Mouse (Mus musculus): ENCODE measurements around the gene Ildr1. TPM values are rescaled to one million over a fixed set of nuclear protein-coding genes. Genes with fewer than 3 reads are reported as not detected.

Ildr1 gene
- total RNA-seq, 1 experiment from 2014 or later, result not detected

DNA sequence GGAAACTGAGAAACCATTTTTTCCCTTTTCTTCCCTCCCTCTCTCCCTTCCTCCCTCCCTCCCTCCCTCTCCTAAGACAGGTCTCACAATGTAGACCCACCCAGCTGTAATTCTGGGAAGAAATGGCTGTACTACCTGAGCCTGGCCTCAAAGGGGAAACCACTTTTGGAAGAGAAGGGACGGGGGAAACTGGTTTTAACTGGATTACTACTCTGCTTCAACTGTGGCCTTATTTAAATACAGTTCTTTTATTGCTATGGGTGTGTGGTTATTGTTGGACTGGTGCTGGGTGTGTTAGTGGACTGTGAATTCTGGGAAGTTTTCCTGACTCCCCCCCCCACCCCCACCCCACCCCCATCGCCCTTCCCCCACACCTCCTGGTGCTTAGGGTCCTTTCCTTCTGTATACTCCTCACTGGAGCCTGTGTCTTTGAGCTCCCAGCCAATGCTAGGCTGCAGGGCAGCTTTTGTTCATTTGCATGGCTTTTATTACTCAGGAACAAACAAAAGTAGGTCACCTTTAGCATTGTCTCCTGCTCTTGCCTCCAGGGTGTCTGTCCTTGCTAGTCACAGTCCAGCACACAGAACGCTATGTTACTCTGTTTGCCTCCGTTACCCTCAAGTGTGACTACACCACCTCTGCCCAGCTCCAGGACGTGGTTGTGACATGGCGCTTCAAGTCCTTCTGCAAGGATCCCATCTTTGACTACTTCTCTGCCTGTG, 14.1 kb downstream of the Ildr1 start:
- no peak for DNase-seq

DNA sequence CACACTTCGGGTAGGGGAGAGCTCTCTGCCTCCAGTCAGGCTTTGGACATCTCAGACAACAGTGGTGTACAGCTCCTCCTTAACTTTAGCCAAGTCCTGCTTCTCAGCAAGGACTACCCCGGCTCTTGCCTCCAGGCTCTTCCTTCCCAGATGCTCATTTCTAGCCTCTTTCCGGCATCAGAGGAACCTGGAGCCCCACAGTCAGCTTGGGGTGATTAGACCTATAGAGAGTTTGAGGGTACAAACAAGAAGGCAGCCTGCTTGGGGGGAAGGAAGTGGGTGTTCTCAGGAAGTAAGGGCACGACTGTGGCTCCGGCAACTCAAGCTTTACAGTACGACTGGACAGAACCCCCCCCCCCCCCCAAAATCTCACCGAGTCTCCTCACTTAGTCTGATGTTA, 15.0 kb downstream of the Ildr1 start:
- no peak for DNase-seq

DNA sequence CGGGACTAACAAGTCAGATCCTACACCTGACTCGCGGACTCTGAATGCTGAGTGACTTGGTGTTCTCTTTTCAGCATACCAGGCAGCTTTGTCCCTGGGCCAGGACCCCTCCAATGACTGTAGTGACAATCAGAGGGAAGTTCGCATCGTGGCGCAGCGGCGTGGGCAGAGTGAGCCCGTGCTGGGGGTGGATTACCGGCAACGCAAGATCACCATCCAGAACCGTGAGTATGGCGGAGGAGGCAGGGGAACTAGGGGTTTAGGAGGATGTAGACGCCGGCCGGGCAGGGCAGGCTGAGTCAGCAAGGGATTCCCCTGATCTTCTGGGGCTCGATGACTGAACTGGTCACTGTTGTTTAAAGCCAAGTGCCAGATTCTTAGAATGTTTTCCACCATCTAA, 15.6 kb downstream of the Ildr1 start:
- DNase-seq, result no peak

DNA sequence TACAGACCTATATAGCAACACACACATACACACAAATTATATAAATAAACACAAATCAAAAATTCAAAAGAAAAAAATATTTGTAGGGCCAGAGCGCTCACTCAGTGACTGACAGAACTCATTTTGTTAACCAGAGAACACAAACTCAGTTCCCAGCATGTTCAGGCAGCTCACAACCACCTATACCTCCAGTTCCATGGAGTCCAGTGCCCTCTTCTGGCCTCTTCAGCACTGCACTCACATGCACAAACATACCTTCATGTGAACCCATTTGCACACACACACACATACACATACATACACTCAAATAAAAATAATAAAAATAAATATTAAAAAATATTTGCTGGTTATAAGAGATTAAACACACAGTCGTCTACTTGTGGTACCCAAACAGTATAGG, 17.0 kb downstream of the Ildr1 start:
- no peak for DNase-seq

DNA sequence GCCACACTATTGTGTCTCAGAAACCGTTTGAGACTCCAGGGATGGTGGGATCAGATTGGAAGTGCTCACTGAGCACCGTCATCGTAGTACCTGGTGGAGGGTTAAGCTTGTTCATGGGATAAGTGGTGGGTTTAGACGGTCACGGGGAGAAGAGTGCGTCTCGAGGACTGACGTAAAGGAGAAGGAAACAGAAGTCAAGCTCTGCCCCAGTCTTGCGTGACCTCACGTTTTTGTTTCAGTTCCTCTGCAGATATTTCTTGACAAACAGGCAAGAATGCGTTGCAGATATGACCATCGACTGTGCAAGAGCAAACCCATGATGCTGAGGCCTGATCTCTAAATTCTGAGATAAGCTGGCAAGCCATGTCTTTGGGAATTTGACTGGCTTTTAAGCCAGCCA, 18.0 kb downstream of the Ildr1 start:
- no peak for DNase-seq

DNA sequence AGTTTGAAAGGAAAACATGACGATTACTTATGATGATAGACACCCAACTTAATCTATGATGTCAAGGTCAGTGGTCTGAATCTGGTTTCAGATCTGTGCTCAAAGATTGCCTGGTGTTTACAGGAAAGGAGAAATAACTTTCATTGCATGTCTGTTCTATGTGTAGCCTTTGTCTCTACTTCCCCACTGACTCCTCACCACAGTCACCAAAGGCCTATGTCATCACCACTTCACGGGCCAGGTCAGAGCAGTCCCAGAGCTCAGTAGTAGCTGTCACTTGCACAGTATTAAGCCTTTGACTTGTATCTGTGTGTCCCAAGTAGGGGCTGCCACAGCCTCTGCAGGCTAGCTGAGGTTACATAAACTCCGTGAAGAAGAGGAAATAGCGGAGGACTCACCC, 23.7 kb downstream of the Ildr1 start:
- no peak for DNase-seq

DNA sequence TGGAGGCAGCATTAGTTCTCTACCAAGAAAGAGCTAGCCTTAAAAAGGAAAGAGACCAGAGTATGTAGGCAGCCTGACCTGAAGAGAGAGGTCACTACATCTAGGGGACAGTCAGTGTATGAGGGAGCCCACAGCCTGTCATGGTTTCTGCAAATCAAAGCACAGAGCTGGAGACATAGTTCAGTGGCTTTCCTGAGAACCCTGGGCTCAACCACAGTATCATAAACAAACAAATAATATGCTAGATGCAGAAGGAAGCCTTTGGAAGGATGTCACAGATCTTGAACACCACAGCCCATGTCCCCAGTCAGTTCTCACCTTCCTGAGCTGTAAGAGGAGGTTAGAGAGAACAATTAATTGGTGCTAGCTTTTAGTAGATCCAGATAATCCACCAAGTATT, 24.9 kb downstream of the Ildr1 start:
- DNase-seq, result no peak

DNA sequence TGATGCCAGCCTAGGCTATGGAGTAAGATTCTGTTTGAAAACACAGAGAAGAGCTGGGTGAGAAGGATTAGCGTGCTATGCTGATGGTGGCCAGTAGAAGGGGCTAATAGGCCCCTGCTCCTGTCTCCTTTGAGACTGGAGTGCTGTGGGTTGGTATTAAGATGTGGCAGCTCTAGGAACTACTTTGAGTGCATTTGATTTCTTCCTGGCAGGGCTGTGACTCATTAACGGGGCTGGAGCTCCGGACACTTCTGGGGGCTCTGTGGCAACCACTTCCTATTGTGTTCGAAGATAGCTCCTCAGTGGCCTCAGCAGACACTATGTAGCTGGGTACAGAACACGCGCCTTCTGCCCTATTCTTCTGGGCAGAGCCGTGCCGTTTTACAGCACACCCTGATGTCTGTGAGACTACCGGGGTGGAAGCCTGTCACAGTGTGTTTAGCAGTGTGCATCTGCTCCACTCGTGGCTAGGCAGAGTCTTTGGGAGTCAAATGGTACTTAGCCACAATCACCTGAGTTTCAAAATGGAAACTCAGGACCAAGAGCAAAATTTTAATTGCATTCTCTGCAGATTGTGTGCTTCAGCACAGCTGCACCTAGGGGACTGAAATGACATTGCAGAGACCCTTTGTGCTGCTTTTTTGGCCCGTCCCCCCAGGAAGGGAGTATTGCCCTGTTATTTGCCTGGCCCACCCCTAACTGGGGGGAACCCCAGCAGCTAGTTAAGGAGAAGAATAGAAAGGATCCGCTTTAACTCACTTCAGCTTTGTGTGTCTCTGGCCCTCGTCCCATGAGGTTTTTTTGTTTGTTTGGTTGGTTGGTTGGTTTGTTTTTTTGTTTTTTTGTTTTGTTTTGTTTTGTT, 26.6 kb downstream of the Ildr1 start:
- no peak for DNase-seq

DNA sequence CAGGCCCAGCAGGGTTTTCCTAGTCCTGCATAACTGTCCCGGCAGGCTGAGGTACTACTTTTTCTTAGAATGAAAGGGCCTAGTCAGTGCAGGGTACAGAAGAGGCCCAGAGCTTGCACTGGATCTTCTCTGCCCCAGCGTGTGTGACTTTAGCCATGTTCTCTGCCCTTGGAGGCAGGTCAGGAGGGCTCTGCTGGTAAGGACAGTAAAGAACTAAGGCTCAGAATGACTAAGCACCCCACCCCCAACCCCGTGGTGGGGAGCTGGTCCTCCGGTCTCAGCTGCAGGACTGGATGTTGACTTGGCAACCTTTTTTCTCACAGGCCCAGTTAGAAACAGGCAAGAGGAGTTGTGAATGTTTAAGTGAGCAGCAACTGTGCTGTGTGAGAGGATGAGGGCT, 29.0 kb downstream of the Ildr1 start:
- DNase-seq, result no peak

DNA sequence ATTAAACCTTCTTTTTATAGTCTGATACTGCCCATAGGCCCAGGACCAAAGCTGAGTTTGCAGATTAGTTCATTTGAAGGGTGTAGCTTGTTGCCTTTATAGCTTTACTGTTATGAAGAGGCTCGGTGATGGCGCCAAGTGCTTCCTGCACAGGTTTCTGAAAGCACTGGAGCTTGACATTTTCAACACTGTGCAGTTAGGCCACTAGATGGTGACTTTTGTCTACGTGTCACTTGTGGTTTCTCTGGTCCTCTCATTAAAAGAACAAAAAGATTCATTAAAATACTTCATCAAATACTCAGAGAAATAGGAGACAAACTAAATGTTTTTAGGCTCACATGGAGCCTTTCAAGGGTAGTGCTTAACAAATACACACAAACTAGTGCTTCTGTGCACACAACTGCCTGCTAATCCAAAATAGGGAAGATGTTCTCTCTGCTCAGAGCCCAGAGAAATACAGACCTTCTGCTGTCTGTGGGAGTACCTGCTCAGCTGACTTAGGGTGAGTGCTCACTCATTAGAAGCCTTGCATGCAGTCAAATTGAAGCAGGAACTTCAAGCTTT, 30.2 kb downstream of the Ildr1 start:
- DNase-seq, result no peak

DNA sequence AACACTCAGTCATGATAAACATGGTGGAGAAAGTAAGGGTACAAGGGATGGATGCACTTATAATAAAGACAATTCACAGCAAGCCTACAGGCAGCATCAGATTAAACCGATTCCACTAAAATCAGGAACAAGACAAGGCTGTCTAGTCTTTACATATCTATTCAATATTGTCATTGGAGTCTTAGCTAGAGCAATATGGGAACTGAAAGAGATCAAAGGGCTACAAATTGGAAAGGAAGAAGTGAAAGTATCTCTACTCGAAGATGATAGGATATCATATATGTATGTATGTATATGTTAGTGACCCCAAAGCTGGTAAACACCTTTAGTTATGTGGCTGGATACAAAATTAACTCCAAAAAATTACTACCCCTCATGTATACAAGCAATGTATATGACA, 35.2 kb downstream of the Ildr1 start:
- DNase-seq, result no peak

DNA sequence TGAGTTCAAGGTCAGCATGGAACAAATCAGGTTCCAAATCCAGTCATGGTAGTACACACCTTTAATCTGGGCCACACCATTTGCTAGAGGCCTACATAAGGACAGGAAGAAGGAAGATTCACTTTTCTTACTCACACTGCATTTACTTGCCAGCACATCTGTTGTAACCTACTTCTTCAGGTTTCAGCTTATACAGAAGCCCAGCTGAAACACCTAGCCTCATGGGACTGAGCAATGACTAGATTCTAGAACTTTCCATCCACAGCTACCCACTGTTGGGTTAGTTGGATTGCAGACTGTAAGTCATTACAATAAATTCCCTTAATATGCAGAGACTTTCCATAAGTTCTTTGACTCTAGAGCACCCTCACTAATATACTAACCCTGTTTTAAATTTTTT, 38.8 kb downstream of the Ildr1 start:
- DNase-seq, result no peak

DNA sequence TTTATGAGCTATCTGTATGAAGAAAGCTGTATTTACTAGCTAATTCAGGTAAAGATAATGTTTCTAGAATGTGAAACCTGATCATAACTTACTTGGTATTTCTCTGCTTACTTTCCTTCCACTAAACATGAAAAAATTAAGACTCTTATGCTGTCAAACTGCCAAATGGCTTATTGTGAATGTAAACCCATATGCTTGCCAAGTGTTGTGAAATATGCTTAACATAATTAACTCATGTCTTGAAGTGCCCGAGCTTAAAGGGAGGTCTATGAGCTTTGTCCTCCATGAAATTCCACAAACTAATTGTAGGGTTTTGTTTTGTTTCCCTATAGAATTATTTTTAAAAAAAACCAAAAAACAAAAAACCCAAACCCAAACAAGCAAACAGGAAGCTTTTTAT, 40.0 kb downstream of the Ildr1 start:
- no peak for DNase-seq

DNA sequence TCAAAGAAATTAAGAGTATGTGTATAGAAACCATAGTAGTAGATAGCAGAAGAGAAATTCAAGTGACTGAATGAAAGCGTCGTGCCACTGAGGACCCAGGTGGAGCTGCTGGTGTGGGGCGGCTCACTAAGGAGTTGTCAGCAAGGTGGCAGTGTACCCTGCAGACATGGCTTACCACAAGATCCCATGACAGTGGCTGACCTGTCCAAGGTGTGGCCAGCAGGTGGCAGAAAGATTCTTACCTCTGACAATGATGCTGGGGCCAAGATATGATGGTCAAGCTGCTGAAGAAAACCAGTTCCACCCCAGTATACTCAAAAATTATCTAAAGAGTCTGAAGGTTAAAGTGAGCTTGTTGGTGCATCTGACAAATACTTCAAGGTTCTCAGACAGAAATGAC, 41.6 kb downstream of the Ildr1 start:
- DNase-seq, result no peak

DNA sequence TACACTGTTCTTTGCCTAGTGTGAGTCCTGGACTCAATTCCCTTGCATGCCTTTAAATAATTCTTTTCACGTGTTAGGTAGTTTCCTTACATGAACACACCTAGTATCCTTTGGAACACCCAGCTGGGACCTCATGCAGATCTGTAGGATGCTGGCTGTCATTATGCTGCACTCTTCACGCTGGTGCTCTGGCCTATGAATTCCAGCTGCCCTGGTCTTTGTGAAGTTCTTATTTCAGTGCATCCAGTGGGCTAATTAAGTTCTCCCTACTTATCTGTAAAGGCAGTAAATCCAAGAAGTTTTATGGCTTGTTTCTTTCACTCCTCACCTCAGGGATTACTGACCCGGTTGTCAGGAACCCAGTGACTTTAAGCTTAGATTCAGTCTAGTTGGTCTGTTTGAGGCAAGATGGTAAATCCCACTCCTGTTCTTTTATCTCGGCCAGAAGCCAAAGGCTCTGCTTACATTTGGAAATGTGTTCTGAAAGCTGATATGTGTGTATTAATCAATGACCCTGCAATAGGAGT, 45.7 kb downstream of the Ildr1 start:
- DNase-seq, result no peak

DNA sequence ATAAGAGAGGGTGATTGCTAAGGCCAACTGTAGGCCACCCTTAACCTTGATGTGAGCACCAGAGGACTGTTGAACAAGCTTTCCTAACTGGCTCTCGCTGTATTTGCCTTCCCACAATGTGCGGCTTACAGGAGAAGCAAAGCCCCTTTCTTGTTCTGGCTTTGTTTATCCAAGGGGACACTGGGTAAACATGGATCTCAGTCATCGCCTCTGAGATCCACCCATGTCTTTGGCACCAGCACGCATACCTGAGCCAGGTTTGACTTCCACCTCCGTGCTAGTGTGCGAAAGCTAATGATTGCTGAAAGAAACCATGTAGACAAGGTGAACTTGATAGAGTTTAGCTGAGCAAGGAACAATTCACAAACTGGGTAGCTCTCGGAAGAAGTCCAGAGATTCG, 49.8 kb downstream of the Ildr1 start:
- no peak for DNase-seq

DNA sequence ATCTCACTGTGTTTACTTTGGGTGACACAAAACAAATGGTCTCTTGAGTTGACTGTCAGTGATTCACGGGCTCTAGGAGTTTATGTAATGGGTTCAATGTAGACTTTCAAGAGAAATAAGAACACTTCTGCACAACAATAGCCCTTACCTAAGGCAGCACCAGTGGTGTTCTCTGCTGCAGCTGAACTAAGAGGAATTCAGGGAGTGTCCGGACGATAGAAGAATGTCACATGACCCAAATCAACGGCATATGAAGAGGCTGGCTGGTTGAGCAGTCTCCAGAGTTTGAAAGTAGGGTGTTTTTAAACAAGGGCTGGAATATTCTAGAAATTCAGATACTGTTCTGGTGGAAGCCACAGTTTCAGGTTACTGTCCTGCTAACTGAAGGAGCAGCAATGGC, 53.3 kb downstream of the Ildr1 start:
- DNase-seq, result no peak

DNA sequence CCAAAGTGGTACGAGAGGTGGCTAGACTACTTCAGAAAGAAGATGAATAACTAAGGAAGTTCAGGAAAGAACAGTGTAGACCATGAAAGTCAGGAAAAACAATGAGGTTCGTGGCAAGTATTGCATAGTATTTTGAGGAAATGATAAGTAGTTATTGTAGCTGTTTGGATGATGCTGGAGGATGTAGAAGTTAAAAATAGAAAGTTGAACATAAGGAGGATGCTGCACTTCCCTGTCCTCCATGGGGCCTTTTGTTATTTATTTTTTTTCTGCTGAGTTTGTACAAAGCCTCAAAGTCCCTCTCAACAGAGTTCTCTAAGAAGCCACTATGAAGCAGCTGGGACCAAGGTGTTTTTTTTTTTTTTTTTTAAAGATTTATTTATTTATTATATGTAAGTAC, 54.0 kb downstream of the Ildr1 start:
- DNase-seq, result no peak

DNA sequence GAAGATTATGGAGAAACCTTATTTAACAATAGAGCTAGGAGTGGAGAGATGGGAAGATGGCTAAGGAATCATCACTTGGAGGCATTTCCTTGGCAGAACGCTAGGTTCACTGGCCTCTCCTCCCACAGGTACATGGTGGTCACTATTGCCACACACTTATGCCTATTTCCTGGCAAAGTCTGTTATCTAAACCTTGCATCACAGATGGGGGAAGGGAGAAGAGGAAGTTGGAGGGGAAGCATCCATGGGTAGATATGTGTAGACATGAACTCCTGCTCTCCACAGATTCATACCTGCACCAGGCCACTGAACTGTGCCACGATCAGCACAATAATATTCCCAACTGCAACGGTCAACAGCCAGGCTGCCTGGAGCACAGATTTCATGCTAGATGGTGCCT, 58.2 kb downstream of the Ildr1 start:
- no peak for DNase-seq

DNA sequence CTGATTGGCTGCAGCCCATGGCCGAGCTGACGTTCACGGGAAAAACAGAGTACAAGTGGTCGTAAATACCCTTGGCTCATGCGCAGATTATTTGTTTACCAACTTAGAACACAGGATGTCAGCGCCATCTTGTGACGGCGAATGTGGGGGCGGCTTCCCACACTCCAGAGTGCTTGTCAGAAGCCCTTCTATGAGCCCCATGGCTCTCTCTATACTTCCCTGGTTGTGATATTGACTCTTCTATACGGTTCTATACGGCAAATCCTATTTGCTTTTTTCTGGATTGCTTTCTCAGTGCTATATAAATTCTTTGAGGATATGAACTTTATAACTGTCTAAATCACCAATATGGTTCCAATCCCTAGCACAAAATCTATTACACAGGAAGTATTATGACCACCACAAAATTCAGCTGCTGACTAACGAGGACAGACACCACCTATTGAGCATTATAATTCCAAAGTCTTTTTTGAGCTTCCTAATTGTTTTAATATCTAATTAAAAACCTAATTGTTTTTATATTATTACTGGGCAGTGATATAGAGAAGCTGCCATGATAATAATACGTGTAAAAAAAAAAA, 76.5 kb downstream of the Ildr1 start:
- no peak for DNase-seq

DNA sequence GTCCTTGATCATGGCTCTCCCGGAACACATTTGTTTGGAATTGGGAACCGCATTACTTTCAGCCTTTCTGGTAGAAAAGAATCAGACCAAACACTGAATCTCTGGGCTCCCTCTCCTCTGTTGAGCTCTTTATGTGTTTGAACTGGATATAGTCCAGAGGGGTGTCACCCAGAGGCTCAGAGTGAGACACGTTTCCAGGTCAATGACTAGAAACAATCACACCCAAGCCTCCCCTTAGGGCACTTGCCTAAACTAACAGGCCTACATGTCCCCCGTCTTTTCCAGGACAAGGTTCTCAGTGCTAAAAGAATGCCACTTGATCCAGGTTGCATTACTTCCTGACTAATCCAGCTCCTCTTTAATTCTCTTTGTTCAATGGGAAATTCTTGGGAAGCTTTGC, 77.1 kb downstream of the Ildr1 start:
- no peak for DNase-seq

DNA sequence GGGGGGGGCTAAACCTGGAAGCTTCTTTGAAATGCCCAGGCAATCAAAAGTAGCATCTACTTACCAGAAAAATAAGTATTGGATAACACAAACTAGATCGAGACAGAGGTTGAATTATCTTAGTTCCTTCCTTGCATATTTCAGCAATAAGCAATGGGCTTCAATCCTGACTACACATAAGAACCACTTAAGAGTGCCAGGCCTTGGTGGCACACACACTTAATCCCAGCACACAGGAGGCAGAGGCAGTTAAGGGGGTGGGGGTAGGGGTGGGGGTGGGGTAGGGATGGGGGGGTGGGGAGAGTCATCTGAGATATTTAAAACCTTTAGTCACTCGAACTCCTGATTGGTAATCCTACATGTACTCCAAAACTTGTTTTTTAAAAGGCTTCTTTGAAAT, 77.5 kb downstream of the Ildr1 start:
- no peak for DNase-seq

DNA sequence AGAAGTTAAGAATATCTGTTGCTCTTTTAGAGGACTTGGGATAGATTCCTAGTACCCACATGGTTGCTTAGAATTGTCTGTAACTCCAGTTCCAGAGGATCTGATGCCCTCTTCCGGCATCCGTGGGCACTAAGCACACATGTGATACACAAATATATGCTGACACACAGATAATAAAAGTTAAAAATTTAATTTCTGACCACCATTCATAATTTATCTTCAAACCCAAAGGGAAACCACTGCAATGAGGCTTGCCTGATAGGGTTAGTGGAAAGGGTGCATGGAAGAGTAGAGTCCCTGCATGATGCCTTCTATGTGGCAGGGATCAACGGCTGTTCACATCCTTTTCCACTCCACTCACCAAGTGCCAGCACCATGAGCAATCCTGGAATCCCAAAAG, 77.9 kb downstream of the Ildr1 start:
- DNase-seq, result no peak

All from adrenal gland, postnatal 25 days (tissue).